Mouse (Mus musculus) embryonic facial prominence, embryonic 12.5 days (tissue): Measurements from ENCODE around the gene Nckap5. TPM values are rescaled to one million over a fixed set of nuclear protein-coding genes. Genes with fewer than 3 reads are reported as not detected.
A peak's percentile ranks its signal among the peaks of the same experiment; 100 is the strongest.

Experiments used
- ATAC-seq: fragments of 200-750 bp; cut with Nextera tagmentation; 2 replicates; pipeline ENCODE4 v1.8.0; 2017; ENCODE audit not compliant: insufficient number of reproducible peaks, insufficient read depth, low FRiP score, low TSS enrichment
- H3K27ac ChIP-seq: fragments of 300-500 bp; sonication (generic); 2 replicates; pipeline ENCODE4 v1.5.1; 2016; ENCODE audit warnings: mild to moderate bottlenecking
- H3K27me3 ChIP-seq: fragments of 300-500 bp; sonication (generic); 2 replicates; pipeline ENCODE4 v1.6.1; 2016; ENCODE audit warnings: mild to moderate bottlenecking, moderate library complexity
- H3K36me3 ChIP-seq: fragments of 300-500 bp; sonication (generic); 2 replicates; pipeline ENCODE4 v1.6.1; 2016; ENCODE audit warnings: mild to moderate bottlenecking
- H3K4me1 ChIP-seq: fragments of 300-500 bp; sonication (generic); 2 replicates; pipeline ENCODE4 v1.6.1; 2016
- H3K4me2 ChIP-seq: fragments of 300-500 bp; sonication (generic); replicated peaks from 2 replicates; pipeline ENCODE4 v1.6.1; 2016; ENCODE audit warnings: mild to moderate bottlenecking, moderate library complexity
- H3K4me3 ChIP-seq: fragments of 300-500 bp; sonication (generic); 2 replicates; pipeline ENCODE4 v1.5.1; 2016; ENCODE audit warnings: mild to moderate bottlenecking
- H3K9ac ChIP-seq: fragments of 300-500 bp; sonication (generic); 2 replicates; pipeline ENCODE4 v1.6.1; 2016; ENCODE audit warnings: mild to moderate bottlenecking, moderate library complexity
- H3K9me3 ChIP-seq: fragments of 300-500 bp; sonication (generic); 2 replicates; pipeline ENCODE4 v1.6.1; 2016; ENCODE audit warnings: mild to moderate bottlenecking, moderate library complexity
- WGBS: fragments of 180-500 bp; shearing (Covaris S2); methylation state at CpG from one replicate; pipeline ENCODE4 v1.1.7; 2016; 5-methylcytosine and 5-hydroxymethylcytosine counted together
- polyA plus RNA-seq: library from polyadenylated mRNA; unstranded; fragments of >200 nt; fragmentation: Nextera tagmentation; extraction: Ambion mirVana; gene quantifications from 2 replicates; pipeline ENCODE4 v1.2.1, GENCODE M21; 2016

Nckap5 gene
- polyA plus RNA-seq, 1 experiment from 2014 or later, result 8.2 TPM

GRCm38 (mm10) chr1:126301129-126301528 is 529.5 kb downstream of the Nckap5 start:
- Histone ChIP-seq H3K4me3 (no peak overlapping the region), H3K9ac (no peak overlapping the region), H3K27me3 (no peaks in the 10 kb centered on the region), H3K27ac (no peak overlapping the region), H3K36me3 (no peaks in the 10 kb centered on the region), H3K9me3 (no peaks in the 10 kb centered on the region), H3K4me2 (no peak overlapping the region), H3K4me1 (no peaks in the 10 kb centered on the region)
- no peak for ATAC-seq
- 71% methylated on average over 2 of the region's 2 CpGs for WGBS

- WGBS, result 69% methylated on average over 5 of the region's 5 CpGs
- H3K27me3 ChIP-seq, result no peaks in the 10 kb centered on the region
- no peaks in the 10 kb centered on the region for H3K4me1 ChIP-seq
- ATAC-seq, result no peak
- H3K9ac ChIP-seq, result no peak overlapping the region
- no peak overlapping the region for H3K4me2 ChIP-seq
- H3K9me3 ChIP-seq, result no peaks in the 10 kb centered on the region
- no peaks in the 10 kb centered on the region for H3K36me3 ChIP-seq
- no peak overlapping the region for H3K4me3 ChIP-seq
- H3K27ac ChIP-seq, result no peak overlapping the region
Observed at GRCm38 (mm10) chr1:126264931-126265330, 565.7 kb downstream of the Nckap5 start.

- Histone ChIP-seq H3K27me3 (no peaks in the 10 kb centered on the region), H3K9me3 (no peaks in the 10 kb centered on the region), H3K27ac (no peak overlapping the region), H3K9ac (no peak overlapping the region), H3K4me2 (no peak overlapping the region), H3K36me3 (no peaks in the 10 kb centered on the region), H3K4me1 (no peaks in the 10 kb centered on the region), H3K4me3 (no peak overlapping the region)
- ATAC-seq, result no peak
- WGBS, result 71% methylated on average over 5 of the region's 5 CpGs
Observed at GRCm38 (mm10) chr1:126254364-126254763, 576.2 kb downstream of the Nckap5 start.

- no peak for ATAC-seq
Observed at GRCm38 (mm10) chr1:126253934-126254333, 576.7 kb downstream of the Nckap5 start.

GRCm38 (mm10) chr1:126233196-126233595 is 597.4 kb downstream of the Nckap5 start:
- WGBS, result 83% methylated on average over 4 of the region's 4 CpGs
- Histone ChIP-seq H3K36me3 (no peaks in the 10 kb centered on the region), H3K9ac (no peak overlapping the region), H3K4me1 (no peaks in the 10 kb centered on the region), H3K27ac (no peak overlapping the region), H3K27me3 (no peaks in the 10 kb centered on the region), H3K9me3 (no peaks in the 10 kb centered on the region), H3K4me3 (no peak overlapping the region), H3K4me2 (no peak overlapping the region)
- no peak for ATAC-seq

More at GRCm38 (mm10) chr1:126253934-126254333, 576.7 kb downstream of the Nckap5 start:
- no peaks in the 10 kb centered on the region for H3K27me3 ChIP-seq
- no peaks in the 10 kb centered on the region for H3K4me1 ChIP-seq
- H3K9ac ChIP-seq, result no peak overlapping the region
- H3K9me3 ChIP-seq, result no peaks in the 10 kb centered on the region
- H3K36me3 ChIP-seq, result no peaks in the 10 kb centered on the region
- WGBS, result 82% methylated on average over 7 of the region's 7 CpGs
- no peak overlapping the region for H3K27ac ChIP-seq
- H3K4me3 ChIP-seq, result no peak overlapping the region
- H3K4me2 ChIP-seq, result no peak overlapping the region

GRCm38 (mm10) chr1:126231199-126231598 is 599.4 kb downstream of the Nckap5 start:
- ATAC-seq, result no peak
- Histone ChIP-seq H3K36me3 (no peaks in the 10 kb centered on the region), H3K4me3 (no peak overlapping the region), H3K4me1 (no peaks in the 10 kb centered on the region), H3K9me3 (no peaks in the 10 kb centered on the region), H3K9ac (no peak overlapping the region), H3K27ac (no peak overlapping the region), H3K27me3 (no peaks in the 10 kb centered on the region), H3K4me2 (no peak overlapping the region)
- 73% methylated on average over 9 of the region's 9 CpGs for WGBS

- Histone ChIP-seq H3K4me1 (no peaks in the 10 kb centered on the region), H3K27ac (no peak overlapping the region), H3K4me3 (no peak overlapping the region), H3K4me2 (no peak overlapping the region), H3K9ac (no peak overlapping the region), H3K36me3 (no peaks in the 10 kb centered on the region), H3K27me3 (no peaks in the 10 kb centered on the region), H3K9me3 (no peaks in the 10 kb centered on the region)
- ATAC-seq, result no peak
- WGBS, result 79% methylated on average over 6 of the region's 6 CpGs
Observed at GRCm38 (mm10) chr1:126210212-126210611, 620.4 kb downstream of the Nckap5 start.

GRCm38 (mm10) chr1:126209743-126210142 is 620.9 kb downstream of the Nckap5 start:
- no peaks in the 10 kb centered on the region for H3K36me3 ChIP-seq
- WGBS, result 82% methylated on average over 5 of the region's 5 CpGs
- no peak overlapping the region for H3K4me3 ChIP-seq
- H3K9me3 ChIP-seq, result no peaks in the 10 kb centered on the region
- no peaks in the 10 kb centered on the region for H3K27me3 ChIP-seq
- no peak for ATAC-seq
- no peak overlapping the region for H3K27ac ChIP-seq
- no peak overlapping the region for H3K4me2 ChIP-seq
- no peaks in the 10 kb centered on the region for H3K4me1 ChIP-seq
- H3K9ac ChIP-seq, result no peak overlapping the region

GRCm38 (mm10) chr1:126209131-126209530 is 621.5 kb downstream of the Nckap5 start:
- H3K36me3 ChIP-seq, result no peaks in the 10 kb centered on the region
- no peak overlapping the region for H3K27ac ChIP-seq
- H3K9me3 ChIP-seq, result no peaks in the 10 kb centered on the region
- no peak overlapping the region for H3K9ac ChIP-seq
- no peaks in the 10 kb centered on the region for H3K4me1 ChIP-seq
- no peak overlapping the region for H3K4me2 ChIP-seq
- H3K27me3 ChIP-seq, result no peaks in the 10 kb centered on the region
- no peak for ATAC-seq
- 89% methylated on average over 7 of the region's 7 CpGs for WGBS
- H3K4me3 ChIP-seq, result no peak overlapping the region

GRCm38 (mm10) chr1:126196937-126197336 is 633.7 kb downstream of the Nckap5 start:
- Histone ChIP-seq H3K9ac (no peak overlapping the region), H3K4me2 (no peak overlapping the region), H3K27me3 (no peaks in the 10 kb centered on the region), H3K4me1 (no peaks in the 10 kb centered on the region), H3K36me3 (no peaks in the 10 kb centered on the region), H3K9me3 (no peaks in the 10 kb centered on the region), H3K4me3 (no peak overlapping the region), H3K27ac (no peak overlapping the region)
- no peak for ATAC-seq

GRCm38 (mm10) chr1:126190353-126190752 is 640.2 kb downstream of the Nckap5 start:
- Histone ChIP-seq H3K36me3 (no peaks in the 10 kb centered on the region), H3K4me2 (no peak overlapping the region), H3K4me1 (no peaks in the 10 kb centered on the region), H3K4me3 (no peak overlapping the region), H3K27me3 (no peaks in the 10 kb centered on the region), H3K9me3 (no peaks in the 10 kb centered on the region), H3K27ac (no peak overlapping the region), H3K9ac (no peak overlapping the region)
- WGBS, result 81% methylated on average over 4 of the region's 4 CpGs
- no peak for ATAC-seq

GRCm38 (mm10) chr1:126183751-126184150 is 646.8 kb downstream of the Nckap5 start:
- no peaks in the 10 kb centered on the region for H3K4me1 ChIP-seq
- H3K4me3 ChIP-seq, result no peak overlapping the region
- H3K36me3 ChIP-seq, result no peaks in the 10 kb centered on the region
- no peak overlapping the region for H3K4me2 ChIP-seq
- H3K9me3 ChIP-seq, result no peaks in the 10 kb centered on the region
- no peaks in the 10 kb centered on the region for H3K27me3 ChIP-seq
- no peak overlapping the region for H3K9ac ChIP-seq
- no peak for ATAC-seq
- H3K27ac ChIP-seq, result no peak overlapping the region
- 91% methylated on average over 7 of the region's 7 CpGs for WGBS

- Histone ChIP-seq H3K4me3 (no peak overlapping the region), H3K27me3 (no peaks in the 10 kb centered on the region), H3K9me3 (no peaks in the 10 kb centered on the region), H3K9ac (no peak overlapping the region), H3K4me2 (no peak overlapping the region), H3K27ac (no peak overlapping the region), H3K4me1 (no peaks in the 10 kb centered on the region), H3K36me3 (no peaks in the 10 kb centered on the region)
- peak; percentile 56; the same call in 1 of the 2 replicates for ATAC-seq
- 57% methylated on average over 1 of the region's 1 CpGs for WGBS
Observed at GRCm38 (mm10) chr1:126168579-126168978, 662.0 kb downstream of the Nckap5 start.
